Comparison of ENCODE assay signal across 21 mouse cellular contexts in genomic region chr19:53022037-53022614, GRCm38 (mm10). TPM values are rescaled to one million over a fixed set of nuclear protein-coding genes. Genes with fewer than 3 reads are reported as not detected.
DNase-seq lines count a peak whose midpoint lies in the region; ATAC-seq and TF ChIP-seq lines count a peak whose summit lies in the region.
"Had no signal": no experiment of that assay in that cellular context is flagged by ENCODE, and none has a peak within 500 bp of the region (broad histone marks: within the 10 kb centered on the region; RNA-seq: fewer than 3 reads in every experiment).

No protein-coding gene starts in this region.

- no peak overlapping the region for H3K27ac ChIP-seq in heart, embryonic 11.5 days (ENCODE audit: low read depth, low read length)
- peak overlapping the region; percentile 64 for H3K27ac ChIP-seq in lung, embryonic 16.5 days (ENCODE audit: low read length)
- H3K27ac ChIP-seq in intestine, embryonic 16.5 days (ENCODE audit: low read length) = peak overlapping the region; percentile 87
- H3K27ac ChIP-seq in stomach, embryonic 16.5 days (ENCODE audit: low read length) = peak overlapping the region; percentile 82
- H3K27ac ChIP-seq in liver, postnatal 0 days (ENCODE audit: low read depth) = no peak overlapping the region
- H3K27ac ChIP-seq: forebrain, embryonic 15.5 days; hindbrain, embryonic 15.5 days; kidney, embryonic 15.5 days; macrophage; midbrain, embryonic 12.5 days had no signal

- no peak for TF ChIP-seq EP300 in liver, postnatal 0 days (IDR thresholded peaks at IDR 0.05; ENCODE audit: low read depth)

- peaks cover 46% of the 10 kb centered on the region for H3K4me1 ChIP-seq in heart, embryonic 11.5 days (ENCODE audit: control insufficient read depth, insufficient read depth, low read length)
- peaks cover 28% of the 10 kb centered on the region for H3K4me1 ChIP-seq in lung, embryonic 16.5 days (replicated peaks; ENCODE audit: control insufficient read depth, insufficient read depth, low read length)
- H3K4me1 ChIP-seq in intestine, embryonic 16.5 days (ENCODE audit: control insufficient read depth, insufficient read depth, low read length) = peaks cover 35% of the 10 kb centered on the region
- H3K4me1 ChIP-seq in stomach, embryonic 16.5 days (ENCODE audit: control insufficient read depth, insufficient read depth, low read length) = peaks cover 17% of the 10 kb centered on the region
- H3K4me1 ChIP-seq in liver, postnatal 0 days (ENCODE audit: insufficient read depth) = no peaks in the 10 kb centered on the region
- H3K4me1 ChIP-seq: midbrain, embryonic 12.5 days had no signal

- no peak for TF ChIP-seq CTCF in liver, postnatal 0 days (IDR thresholded peaks at IDR 0.05; ENCODE audit: low read depth)

- H3K36me3 ChIP-seq in heart, embryonic 11.5 days (ENCODE audit: control insufficient read depth, insufficient read depth, low read length) = peaks cover 20% of the 10 kb centered on the region
- H3K36me3 ChIP-seq in lung, embryonic 16.5 days (ENCODE audit: control insufficient read depth, insufficient read depth, low read length) = peaks cover 19% of the 10 kb centered on the region
- H3K36me3 ChIP-seq in intestine, embryonic 16.5 days (ENCODE audit: control insufficient read depth, insufficient read depth, low read length) = peaks cover 9% of the 10 kb centered on the region; the same call in 1 of the 2 replicates
- H3K36me3 ChIP-seq in stomach, embryonic 16.5 days (ENCODE audit: control insufficient read depth, insufficient read depth, low read length) = 0 out of 2 replicates have a peak, but pooled peaks cover 6% of the 10 kb centered on the region
- peaks cover 55% of the 10 kb centered on the region for H3K36me3 ChIP-seq in liver, postnatal 0 days (replicated peaks; ENCODE audit: insufficient read depth, low read length)

- 61% methylated on average over 8 of the region's 8 CpGs for WGBS in heart, embryonic 11.5 days (ENCODE audit: insufficient replicate concordance)
- 53% methylated on average over 8 of the region's 8 CpGs for WGBS in lung, embryonic 16.5 days
- WGBS in intestine, embryonic 16.5 days = 40% methylated on average over 8 of the region's 8 CpGs
- WGBS in stomach, embryonic 16.5 days = 49% methylated on average over 8 of the region's 8 CpGs
- WGBS in liver, postnatal 0 days (ENCODE audit: insufficient replicate concordance) = 75% methylated on average over 8 of the region's 8 CpGs

- no peaks in the 10 kb centered on the region for H3K9me3 ChIP-seq in heart, embryonic 11.5 days (replicated peaks; ENCODE audit: control insufficient read depth, low read length)
- no peaks in the 10 kb centered on the region for H3K9me3 ChIP-seq in lung, embryonic 16.5 days (ENCODE audit: control insufficient read depth, low read length)
- no peaks in the 10 kb centered on the region for H3K9me3 ChIP-seq in intestine, embryonic 16.5 days (ENCODE audit: control insufficient read depth, low read length)
- H3K9me3 ChIP-seq in stomach, embryonic 16.5 days (replicated peaks; ENCODE audit: control insufficient read depth, low read length) = no peaks in the 10 kb centered on the region
- H3K9me3 ChIP-seq in liver, postnatal 0 days (ENCODE audit: low read length) = no peaks in the 10 kb centered on the region
- H3K9me3 ChIP-seq: forebrain, embryonic 15.5 days; hindbrain, embryonic 15.5 days; kidney, embryonic 15.5 days; midbrain, embryonic 12.5 days had no signal

- H3K27me3 ChIP-seq in heart, embryonic 11.5 days (ENCODE audit: control insufficient read depth, insufficient read depth, low read length) = no peaks in the 10 kb centered on the region
- no peaks in the 10 kb centered on the region for H3K27me3 ChIP-seq in lung, embryonic 16.5 days (ENCODE audit: control insufficient read depth, insufficient read depth, low read depth, low read length)
- H3K27me3 ChIP-seq in intestine, embryonic 16.5 days (replicated peaks; ENCODE audit: control insufficient read depth, insufficient read depth, low read length) = no peaks in the 10 kb centered on the region
- H3K27me3 ChIP-seq in stomach, embryonic 16.5 days (ENCODE audit: control insufficient read depth, insufficient read depth, low read length) = no peaks in the 10 kb centered on the region
- no peaks in the 10 kb centered on the region for H3K27me3 ChIP-seq in liver, postnatal 0 days (ENCODE audit: insufficient read depth, low read length)
- H3K27me3 ChIP-seq: forebrain, embryonic 15.5 days; hindbrain, embryonic 15.5 days; kidney, embryonic 15.5 days; midbrain, embryonic 12.5 days had no signal

- no peak overlapping the region for H3K4me2 ChIP-seq in heart, embryonic 11.5 days
- no peak overlapping the region for H3K4me2 ChIP-seq in lung, embryonic 16.5 days (ENCODE audit: low read depth, low read length)
- 0 out of 2 replicates have a peak overlapping the region, but pooled peaks have one; percentile 1 for H3K4me2 ChIP-seq in intestine, embryonic 16.5 days (ENCODE audit: low read depth, low read length)
- no peak overlapping the region for H3K4me2 ChIP-seq in stomach, embryonic 16.5 days (ENCODE audit: low read depth, low read length)
- no peak overlapping the region for H3K4me2 ChIP-seq in liver, postnatal 0 days (ENCODE audit: low read depth, low read length)
- H3K4me2 ChIP-seq: forebrain, embryonic 15.5 days; hindbrain, embryonic 15.5 days; kidney, embryonic 15.5 days; midbrain, embryonic 12.5 days had no signal

- H3K4me3 ChIP-seq in heart, embryonic 11.5 days (ENCODE audit: low read depth, low read length) = no peak overlapping the region
- no peak overlapping the region for H3K4me3 ChIP-seq in lung, embryonic 16.5 days (ENCODE audit: low read length)
- no peak overlapping the region for H3K4me3 ChIP-seq in intestine, embryonic 16.5 days (ENCODE audit: low read length)
- no peak overlapping the region for H3K4me3 ChIP-seq in stomach, embryonic 16.5 days (replicated peaks; ENCODE audit: low read length)
- H3K4me3 ChIP-seq in liver, postnatal 0 days (ENCODE audit: low read depth, low read length) = no peak overlapping the region
- H3K4me3 ChIP-seq: forebrain, embryonic 15.5 days; hindbrain, embryonic 15.5 days; kidney, embryonic 15.5 days; midbrain, embryonic 12.5 days; myocyte had no signal

- 0 out of 2 replicates have a peak overlapping the region, but pooled peaks have one; percentile 11 for H3K9ac ChIP-seq in heart, embryonic 11.5 days (ENCODE audit: low read depth, low read length)
- no peak overlapping the region for H3K9ac ChIP-seq in lung, embryonic 16.5 days (ENCODE audit: low read length)
- peak overlapping the region; percentile 27 for H3K9ac ChIP-seq in intestine, embryonic 16.5 days (ENCODE audit: low read depth, low read length)
- no peak overlapping the region for H3K9ac ChIP-seq in stomach, embryonic 16.5 days (ENCODE audit: low read length)
- H3K9ac ChIP-seq in liver, postnatal 0 days (replicated peaks) = no peak overlapping the region
- H3K9ac ChIP-seq: forebrain, embryonic 15.5 days; hindbrain, embryonic 15.5 days; kidney, embryonic 15.5 days; midbrain, embryonic 12.5 days had no signal

- no peak for DNase-seq in heart, postnatal 36 days
- DNase-seq in lung, postnatal 14 days = no peak
- DNase-seq in adrenal gland, adult 8-10 months = no peak
- no peak for DNase-seq in liver, postnatal 0 days
- DNase-seq: adrenal gland, postnatal 14 days; B cell, adult 2 months; cerebellum, adult 9-10 months; liver; right cerebral cortex, adult 18-20 months; spleen, adult 18-20 months; thymus, adult 18-20 months had no signal

- intact Hi-C loops in heart, postnatal 36 days (cut with DNase I) = loop anchor here (5.0 kb wide), 1 partner anchor 120 kb away; the partner anchor contains the start of gene Add3

- ATAC-seq in heart, embryonic 11.5 days (replicated peaks; ENCODE audit: insufficient number of reproducible peaks, low FRiP score, low TSS enrichment) = no peak
- ATAC-seq in lung, embryonic 16.5 days (ENCODE audit: low read depth) = peak; percentile 72
- ATAC-seq in intestine, embryonic 16.5 days = peak; percentile 90
- peak; percentile 71 for ATAC-seq in stomach, embryonic 16.5 days (ENCODE audit: insufficient read depth, low FRiP score)
- ATAC-seq in liver, postnatal 0 days = no peak
- ATAC-seq: forebrain, embryonic 15.5 days had no signal

RNA-seq across cellular contexts. Expression of gene Xpnpep1, which starts 17.9 kb away (rescaled TPM):
- 180 and 211 TPM in 2 replicates for polyA plus RNA-seq in heart, embryonic 11.5 days (2014; fragmentation: Nextera tagmentation; extraction: Ambion mirVana)
- total RNA-seq in heart, postnatal 36 days (2021) = 10 to 100 TPM; 79.1 to 85.7 TPM
- 148 and 169 TPM in 2 replicates for polyA plus RNA-seq in lung, embryonic 16.5 days (2015; fragmentation: Nextera tagmentation; extraction: Ambion mirVana)
- polyA plus RNA-seq in intestine, embryonic 16.5 days (2015; fragmentation: Nextera tagmentation; extraction: Ambion mirVana) = 231 and 264 TPM in 2 replicates
- 157 and 160 TPM in 2 replicates for polyA plus RNA-seq in stomach, embryonic 16.5 days (2015; fragmentation: Nextera tagmentation; extraction: Ambion mirVana)
- total RNA-seq in adrenal gland, adult 8-10 months (2022) = 10 to 100 TPM; 76.5 to 88.9 (median 81.1) TPM
- 55.4 and 62.0 TPM in 2 replicates for polyA plus RNA-seq in liver, postnatal 0 days (2015; fragmentation: Nextera tagmentation; extraction: Ambion mirVana)

Comparison
In these comparisons a context has a peak if more than half of its experiments do, and no peak if none do; other contexts are left out.
1. ATAC-seq: peak in lung, embryonic 16.5 days (single experiment), intestine, embryonic 16.5 days (single experiment) and stomach, embryonic 16.5 days (single experiment); none in heart, embryonic 11.5 days (single experiment) and liver, postnatal 0 days (single experiment).
2. H3K27ac ChIP-seq: peak in lung, embryonic 16.5 days (single experiment), intestine, embryonic 16.5 days (single experiment) and stomach, embryonic 16.5 days (single experiment); none in heart, embryonic 11.5 days (single experiment) and liver, postnatal 0 days (single experiment).
3. H3K9ac ChIP-seq: peak in heart, embryonic 11.5 days (single experiment) and intestine, embryonic 16.5 days (single experiment); none in lung, embryonic 16.5 days (single experiment), stomach, embryonic 16.5 days (single experiment) and liver, postnatal 0 days (single experiment).